Mouse (Mus musculus): ENCODE measurements around the gene Actrt2.

Gene Actrt2

DNA sequence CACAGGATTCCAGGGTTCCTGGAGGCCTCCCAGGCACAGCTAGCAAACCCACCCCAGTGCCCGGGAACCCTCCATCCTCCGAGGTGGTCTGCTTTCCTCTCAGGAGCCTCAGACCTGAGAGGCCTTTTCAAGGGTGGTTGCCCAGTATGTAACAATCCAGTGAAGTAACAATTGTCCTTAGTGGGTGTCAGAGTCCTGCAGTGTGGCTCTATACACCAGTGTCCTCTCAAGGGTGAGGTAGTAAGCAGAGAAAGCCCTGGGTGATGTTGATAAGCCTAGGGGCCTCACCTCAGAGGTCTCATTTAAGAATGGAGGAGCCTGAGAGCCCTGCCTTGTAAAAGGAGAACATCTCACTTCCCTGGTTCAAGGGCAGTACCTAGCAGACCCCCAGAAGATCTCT, at the start of gene Actrt2:
TSS of gene Actrt2 (minus strand) at position 101 of the 400 bp plus-strand sequence.
- no peak for DNase-seq (ENCODE audit: extremely low read depth, low read depth)

DNA sequence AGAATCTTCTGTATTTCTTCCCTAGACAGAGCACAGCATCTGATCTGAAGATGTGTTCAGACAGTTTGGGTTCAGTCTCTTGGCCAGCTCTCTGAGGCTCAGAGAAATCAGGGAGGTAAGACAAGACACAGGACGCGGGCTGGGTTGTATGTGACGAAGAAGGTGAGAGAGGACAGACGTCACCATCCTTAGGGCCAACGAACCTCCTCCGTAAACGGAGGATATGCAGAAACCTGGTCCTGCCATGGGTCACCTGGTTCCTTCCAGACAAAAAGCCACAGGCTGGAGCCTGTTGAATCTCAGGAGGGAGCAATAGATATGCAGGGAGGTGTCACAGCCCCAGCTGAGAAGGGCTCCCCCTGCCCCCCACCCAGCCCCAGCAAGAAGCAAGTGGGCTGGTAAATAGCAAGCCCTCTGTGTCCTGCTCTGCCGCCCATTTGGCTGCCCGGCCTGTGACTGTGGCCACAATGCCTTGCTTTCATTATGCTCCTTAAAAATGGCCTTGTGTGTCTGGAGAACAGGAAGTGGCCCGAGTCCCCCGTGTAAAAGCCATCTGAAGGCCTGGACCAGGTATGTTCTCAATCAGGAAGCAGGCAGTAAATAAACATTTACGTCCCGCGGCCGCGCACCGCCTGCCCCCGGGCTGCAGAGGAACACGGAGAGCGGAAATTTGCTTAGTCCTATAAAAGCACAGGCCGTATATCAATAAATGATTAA, 41.9 kb upstream of the Actrt2 start:
- DNase-seq (ENCODE audit: extremely low read depth, low read depth) = no peak

DNA sequence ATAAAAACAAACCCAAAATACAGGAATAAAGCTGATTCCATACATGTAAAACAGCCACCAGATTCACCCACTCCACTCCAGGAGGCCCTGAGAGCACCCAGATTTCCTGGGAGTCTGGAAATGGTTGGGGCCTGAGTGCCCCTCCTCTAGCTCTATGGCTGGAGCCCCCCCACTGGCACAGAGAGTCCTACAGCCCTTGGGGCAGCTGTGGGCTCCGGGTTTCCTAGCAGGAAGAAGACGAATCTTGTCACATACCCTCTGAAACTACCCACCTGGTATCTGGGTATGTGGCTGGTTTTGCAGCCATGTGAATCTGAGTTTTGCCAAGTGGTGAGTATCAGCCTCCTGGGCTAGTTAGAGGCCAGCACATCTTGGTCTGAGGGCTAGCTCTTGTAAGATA, 41.1 kb upstream of the Actrt2 start:
- DNase-seq (ENCODE audit: extremely low read depth, low read depth) = no peak

DNA sequence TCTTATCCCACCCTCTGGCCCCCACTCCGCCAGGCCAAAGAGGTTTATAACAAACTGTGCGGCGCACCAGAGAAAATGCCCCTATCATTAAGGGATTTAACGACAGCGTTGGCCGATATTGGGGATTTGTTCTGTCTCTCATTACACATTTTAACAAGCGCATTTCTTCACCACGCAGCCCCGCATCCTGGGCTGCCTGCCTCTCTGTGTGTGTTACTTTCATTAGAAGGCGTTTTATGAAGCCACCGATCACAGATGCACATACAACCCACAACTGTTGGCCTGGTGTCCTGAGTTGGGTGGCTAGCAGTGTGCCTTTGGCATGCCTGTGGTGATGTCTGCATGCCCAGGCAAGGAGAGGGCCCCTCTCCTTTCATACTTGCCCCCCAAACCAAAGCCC, 40.6 kb upstream of the Actrt2 start:
- DNase-seq (ENCODE audit: extremely low read depth, low read depth) = no peak

DNA sequence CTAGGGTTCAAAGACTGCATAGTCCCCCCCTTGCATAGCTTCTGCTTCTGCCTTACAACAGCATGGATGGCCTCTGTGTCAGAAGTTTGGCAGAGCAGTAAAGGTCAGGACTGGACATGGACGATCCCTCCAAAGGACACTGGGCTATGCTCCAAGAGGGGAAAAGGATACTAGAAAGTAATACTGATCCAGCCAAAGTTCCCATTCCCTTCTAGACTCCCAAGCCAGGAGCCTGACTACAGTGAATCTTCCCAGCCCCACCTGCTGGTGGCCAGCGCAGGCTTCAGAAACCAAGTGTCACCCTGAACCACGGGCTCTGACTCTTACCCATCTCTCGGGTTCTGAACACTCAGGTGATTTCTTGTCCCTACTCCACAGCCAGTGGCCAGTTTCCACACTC, 39.9 kb upstream of the Actrt2 start:
- no peak for DNase-seq (ENCODE audit: extremely low read depth, low read depth)

DNA sequence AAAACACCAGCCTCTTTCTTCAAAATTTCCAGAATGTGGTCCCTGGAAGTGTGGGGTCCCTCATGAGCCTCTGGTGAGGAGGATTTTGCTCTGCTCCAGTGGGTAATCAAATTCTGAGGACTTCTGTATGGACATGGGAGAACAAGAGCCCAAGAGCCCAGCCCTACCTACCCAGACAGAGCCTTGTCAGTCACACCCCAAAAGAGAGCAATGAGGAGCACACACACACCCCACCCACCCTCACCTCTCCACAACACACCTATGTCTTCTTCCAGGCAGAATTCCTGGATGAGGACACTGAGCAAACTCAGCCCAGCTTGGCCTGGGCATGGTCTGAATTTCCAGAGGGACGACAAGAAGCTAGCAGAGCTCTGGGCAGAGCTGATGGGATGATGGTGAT, 38.8 kb upstream of the Actrt2 start:
- DNase-seq (ENCODE audit: extremely low read depth, low read depth) = no peak

DNA sequence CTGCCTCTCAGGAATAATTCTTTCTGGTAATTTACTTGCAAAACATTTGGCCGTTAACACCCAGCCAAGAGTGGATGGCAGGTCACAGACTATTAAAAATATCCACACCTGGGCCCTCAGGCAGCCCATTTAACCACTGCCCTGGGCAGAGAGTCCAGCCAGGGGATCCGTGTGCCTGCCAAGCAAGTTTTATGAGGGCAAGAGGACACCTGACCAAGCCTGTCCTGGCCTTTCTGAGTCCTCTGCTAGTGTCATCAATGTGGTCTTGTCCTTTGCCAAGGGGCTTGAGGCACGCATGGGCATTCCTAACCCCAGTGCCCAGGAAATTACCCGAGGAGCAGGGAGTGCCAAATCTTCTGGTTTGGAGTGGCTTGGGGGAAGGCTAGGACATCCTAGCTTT, 38.0 kb upstream of the Actrt2 start:
- no peak for DNase-seq (ENCODE audit: extremely low read depth, low read depth)

DNA sequence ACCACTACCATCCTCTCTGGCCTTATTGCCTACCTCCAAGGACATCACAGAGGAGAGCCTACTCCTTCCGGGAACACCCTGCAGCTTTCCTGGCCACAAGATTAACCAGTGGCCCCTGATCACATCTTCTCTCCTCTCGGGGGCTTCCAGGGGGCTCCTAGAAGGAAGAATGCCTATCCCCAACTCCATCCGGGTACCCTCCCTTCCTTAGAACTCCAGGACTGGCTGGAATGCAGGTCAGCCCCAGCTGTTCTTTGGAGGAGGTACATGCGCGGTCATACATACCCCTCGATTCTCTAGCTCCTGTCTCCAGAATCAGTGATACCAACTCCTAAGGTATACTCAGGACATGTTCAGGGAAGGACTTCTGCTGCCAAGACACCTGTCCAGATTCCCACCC, 37.4 kb upstream of the Actrt2 start:
- DNase-seq (ENCODE audit: extremely low read depth, low read depth) = no peak

DNA sequence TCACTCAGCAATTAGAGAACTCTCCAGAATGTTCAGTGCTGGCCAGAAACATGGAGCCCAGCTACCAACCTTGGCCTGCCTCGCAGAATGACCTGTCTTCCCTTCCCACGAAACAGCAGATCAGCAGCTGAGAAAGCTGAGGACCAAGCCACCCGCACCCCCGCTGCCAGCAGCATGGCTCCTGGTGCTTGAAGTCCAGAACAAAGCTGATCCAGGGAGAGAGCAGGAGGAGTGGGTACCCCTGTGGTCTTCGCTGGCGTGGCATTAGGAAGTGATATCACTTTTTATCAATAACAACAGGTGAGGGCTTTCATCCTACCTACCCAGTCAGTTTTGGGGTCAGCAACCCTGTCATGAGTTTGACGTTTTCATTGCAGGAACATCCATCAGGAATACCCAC, 36.9 kb upstream of the Actrt2 start:
- DNase-seq (ENCODE audit: extremely low read depth, low read depth) = no peak

DNA sequence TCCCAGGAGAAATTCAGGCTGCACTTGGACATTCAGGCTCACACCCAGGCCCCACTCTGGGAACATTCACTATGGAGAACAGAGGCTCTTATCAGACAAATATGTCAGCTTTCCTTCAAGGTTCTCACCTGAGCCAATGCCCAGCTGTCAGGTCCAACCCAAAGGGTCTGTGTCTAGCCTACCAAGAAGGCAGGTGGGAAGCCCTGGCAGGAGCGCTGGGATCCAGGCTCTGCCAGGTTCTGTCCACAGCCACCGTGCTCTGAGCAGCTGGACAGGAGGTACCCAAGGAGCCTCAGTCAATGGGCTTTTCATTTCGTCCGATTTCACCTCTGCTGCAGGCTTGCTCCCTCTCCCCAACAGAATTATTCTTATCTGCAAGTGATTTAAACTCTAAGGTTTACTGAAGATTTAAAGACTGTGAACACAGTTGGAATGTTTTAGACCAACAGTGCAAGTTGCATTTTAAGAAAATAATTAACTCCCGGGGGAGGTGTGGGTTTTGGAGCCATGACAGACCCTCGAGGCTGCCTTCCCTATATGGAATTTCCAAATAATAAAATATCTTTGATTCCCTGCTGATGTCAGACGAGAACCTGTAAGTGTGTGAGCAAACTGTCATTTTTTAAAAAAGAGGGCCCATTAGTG, 35.9 kb upstream of the Actrt2 start:
- DNase-seq (ENCODE audit: extremely low read depth, low read depth) = no peak

DNA sequence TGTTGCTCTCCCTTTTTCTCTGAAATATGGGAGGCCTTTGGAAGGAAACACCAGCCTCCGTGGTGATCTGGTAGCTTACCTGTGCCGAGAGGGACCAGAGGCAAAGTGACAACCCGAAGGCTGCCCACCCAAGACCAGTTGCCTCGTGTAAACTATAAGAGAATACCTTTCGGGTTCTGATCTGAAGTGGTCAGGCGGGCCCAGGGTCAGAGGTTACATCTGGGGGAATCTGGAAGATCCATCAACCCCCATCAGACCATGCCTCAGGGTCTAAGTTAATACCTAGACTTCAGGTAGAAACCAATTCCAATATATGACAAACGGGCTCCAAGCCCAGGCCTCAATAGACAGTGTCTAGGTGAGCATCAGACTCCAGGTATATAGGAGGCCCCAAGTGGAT, 35.3 kb upstream of the Actrt2 start:
- DNase-seq (ENCODE audit: extremely low read depth, low read depth) = no peak

DNA sequence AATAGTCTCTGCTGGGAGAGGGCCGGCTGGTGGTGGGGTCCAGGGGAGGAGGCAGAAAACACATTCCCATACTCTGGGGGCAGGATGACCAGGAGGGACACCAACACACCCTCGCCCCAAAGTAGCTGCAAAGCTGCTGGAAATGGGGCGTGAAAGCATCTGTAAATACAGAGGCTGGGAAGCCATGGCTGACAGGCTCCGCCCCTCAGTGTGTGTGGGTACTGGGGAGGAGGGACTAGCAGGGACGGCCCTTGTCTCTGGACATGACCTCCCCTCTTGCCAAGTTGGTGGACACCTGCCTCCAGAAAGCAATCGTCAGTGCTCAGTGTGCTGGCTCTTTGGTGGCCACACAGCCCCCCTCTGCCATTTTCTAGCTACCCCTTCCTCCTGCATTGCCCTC, 34.5 kb upstream of the Actrt2 start:
- no peak for DNase-seq (ENCODE audit: extremely low read depth, low read depth)

DNA sequence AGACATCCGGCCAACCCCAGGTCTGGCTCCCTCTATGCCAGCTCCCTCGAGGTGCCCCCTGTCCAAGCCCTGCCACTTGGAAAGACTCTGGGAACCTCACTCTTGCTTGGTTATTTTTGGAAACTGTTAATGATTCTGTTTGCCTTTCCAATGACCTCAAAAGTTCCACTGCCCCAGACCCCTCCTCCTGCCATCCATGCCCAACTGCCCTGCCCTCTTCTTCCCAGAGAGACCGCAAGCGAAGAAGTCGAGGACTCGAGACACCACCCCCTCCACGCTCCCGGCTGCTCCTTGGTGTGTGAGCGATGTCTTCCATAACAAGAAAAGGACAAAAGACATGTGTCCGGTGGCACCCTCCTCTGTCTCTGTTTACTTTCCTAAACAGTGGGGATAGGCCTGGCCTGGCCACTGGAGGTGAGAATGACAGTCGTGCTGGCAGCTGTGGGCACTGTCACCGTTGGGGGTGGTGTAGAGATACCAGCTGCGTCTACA, 33.3 kb upstream of the Actrt2 start:
- DNase-seq (ENCODE audit: extremely low read depth, low read depth) = no peak

DNA sequence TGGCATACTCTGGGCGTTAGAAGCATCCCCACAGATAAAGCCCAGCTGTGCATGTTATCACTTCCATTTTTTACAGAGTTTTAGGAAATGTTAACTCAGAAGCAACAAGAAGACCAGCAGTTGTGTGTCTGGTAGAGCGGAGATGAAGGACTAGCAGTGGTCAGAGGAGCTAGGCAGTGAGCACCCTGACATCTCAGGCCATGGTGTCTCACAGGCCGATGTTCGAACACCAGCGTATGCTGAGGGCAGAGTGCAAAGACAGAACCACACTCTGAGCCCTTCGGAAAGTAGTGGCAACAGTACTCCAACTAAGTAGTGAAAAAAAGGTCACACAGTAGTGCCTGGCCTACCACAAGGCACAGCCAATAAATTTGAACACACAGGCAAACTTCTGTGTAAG, 32.8 kb upstream of the Actrt2 start:
- DNase-seq (ENCODE audit: extremely low read depth, low read depth) = no peak

DNA sequence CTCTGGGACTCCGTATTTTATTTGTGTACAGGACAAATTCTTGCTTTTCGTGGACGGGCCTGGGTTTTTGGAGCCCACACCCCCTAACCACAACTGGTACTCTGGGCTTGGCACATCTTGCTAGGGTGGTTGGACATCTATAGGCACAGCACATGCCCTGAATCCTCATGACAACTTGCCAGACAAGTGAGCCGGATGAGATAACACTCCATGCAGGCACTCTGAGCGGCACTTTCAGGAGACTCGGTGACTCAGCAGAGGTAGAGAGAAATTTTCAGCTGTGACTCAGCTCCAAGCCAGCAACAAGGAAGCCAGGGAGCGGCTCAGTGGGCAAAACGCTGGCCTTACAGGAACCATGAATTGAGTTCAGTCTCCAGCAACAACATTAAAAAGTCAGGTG, 31.6 kb upstream of the Actrt2 start:
- DNase-seq (ENCODE audit: extremely low read depth, low read depth) = no peak

DNA sequence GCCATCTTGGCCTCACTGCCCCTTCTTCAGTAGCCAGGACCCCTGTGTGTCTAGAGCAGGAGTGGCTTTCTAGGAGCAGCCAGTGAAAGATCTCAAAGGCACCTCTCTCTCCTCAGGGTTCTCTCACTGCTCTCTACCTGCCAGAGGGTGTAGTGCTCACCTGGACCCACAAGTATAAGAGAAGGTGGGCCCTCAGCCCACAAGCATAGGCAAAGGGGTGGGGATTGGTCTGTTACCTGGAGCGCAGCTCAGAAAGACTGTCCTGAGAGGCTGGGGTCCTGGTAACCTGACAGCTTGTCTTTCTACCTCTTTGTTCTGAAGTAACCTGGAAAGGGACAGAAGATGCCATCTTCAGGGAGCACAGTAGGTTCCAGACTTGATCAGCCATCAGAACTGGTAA, 31.0 kb upstream of the Actrt2 start:
- DNase-seq (ENCODE audit: extremely low read depth, low read depth) = no peak

DNA sequence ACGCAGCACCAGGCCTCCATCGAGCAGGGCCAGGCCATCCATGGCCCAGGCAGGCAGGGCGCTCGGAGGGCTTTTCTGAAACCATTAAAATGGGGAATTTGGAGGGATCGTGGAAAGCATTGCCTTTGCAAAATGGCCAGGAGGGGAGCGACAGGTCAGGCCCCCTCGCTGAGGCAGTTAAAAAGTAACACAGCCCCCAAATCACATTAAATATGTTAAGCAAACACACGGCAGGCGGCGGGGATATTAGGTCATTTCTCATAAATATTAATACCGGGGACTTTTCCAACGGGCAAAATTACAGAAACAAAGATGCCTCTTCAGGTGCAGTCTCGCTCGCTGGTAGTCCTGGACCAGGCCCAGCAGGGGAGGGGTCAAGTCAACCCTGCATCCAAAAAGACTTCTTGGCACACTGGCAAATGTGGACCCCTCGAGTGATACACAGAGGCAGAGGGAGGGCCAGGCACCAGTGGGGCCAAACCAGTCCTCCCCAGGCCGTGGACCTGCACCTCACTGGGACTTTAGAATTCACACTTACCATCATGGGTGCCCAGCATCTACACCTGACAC, 30.4 kb upstream of the Actrt2 start:
- DNase-seq (ENCODE audit: extremely low read depth, low read depth) = no peak

DNA sequence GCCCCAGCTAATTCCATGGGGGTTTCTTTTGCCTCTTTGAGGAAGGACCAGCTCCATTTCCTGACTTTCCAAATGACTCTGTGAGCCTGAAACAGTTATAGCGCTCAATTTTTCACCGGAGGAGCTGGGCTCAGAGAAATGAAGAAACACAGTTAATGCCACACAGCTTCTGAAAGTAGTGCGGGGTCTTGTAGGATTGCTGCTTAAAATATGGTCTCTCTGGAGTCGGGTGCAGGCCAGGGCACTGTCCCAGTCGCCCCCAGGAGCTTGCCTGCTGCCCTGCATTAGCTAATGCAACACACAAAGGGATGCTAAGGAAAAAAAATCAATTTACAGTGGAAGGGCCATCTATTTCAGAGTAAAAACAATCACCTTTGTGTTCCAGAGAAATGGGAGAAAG, 29.8 kb upstream of the Actrt2 start:
- no peak for DNase-seq (ENCODE audit: extremely low read depth, low read depth)

DNA sequence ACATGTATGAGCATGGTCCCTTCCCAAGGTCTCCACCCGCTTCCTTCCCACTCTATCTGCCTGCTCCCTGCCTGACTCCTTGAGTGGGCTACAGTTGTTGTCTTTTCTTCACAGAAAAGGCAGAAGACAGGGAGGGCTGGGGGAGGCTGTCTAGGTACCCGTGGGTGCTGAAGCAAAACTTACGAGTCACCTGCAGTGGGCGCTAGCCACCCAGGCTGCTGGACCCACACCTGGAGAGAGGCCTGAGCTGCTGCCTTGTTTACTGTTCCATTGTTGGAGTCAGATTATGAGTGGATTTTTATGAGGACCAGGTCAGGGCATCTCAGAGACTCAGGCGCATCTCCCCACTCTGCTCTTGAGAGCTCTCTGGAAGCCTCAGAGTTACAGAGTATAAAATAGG, 28.9 kb upstream of the Actrt2 start:
- no peak for DNase-seq (ENCODE audit: extremely low read depth, low read depth)

DNA sequence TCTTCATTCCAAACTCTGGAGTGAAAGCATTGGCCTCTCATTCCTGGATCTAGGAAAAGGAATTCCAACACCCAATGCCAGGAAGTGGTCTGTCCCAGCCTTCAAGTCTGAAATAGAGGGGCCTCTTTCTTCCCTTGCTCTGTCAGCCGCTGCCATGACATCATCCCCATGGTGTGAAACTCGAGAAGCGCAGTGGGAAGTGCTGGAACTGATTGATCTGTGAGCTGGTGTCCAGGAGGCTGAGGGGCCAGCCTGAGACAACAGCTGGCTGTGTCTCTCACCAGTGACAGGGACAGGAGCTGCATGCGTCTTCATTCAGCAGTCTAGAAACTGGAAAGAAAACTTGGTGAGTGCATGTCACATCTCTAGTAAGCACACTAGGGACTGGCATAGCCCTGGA, 28.5 kb upstream of the Actrt2 start:
- DNase-seq (ENCODE audit: extremely low read depth, low read depth) = no peak

DNA sequence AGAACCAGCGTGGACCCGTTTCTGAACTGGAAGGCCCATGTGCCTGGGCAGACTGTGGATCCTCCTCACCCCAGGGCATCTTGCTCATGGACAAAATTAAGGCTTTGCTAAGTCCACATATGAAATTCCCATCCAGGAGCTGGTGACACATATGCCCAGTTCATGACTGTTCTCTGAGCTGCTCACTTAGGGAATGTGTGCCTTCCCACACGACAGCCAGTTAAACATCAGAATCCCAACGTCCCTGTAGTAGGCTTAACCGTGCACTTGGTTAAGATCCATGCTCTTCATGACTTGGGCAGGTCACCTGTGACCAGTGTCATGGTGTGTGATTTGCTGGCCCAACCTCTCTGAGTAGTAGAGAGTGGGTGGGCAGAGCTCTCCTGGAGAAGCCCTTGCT, 26.7 kb upstream of the Actrt2 start:
- DNase-seq (ENCODE audit: extremely low read depth, low read depth) = no peak

DNA sequence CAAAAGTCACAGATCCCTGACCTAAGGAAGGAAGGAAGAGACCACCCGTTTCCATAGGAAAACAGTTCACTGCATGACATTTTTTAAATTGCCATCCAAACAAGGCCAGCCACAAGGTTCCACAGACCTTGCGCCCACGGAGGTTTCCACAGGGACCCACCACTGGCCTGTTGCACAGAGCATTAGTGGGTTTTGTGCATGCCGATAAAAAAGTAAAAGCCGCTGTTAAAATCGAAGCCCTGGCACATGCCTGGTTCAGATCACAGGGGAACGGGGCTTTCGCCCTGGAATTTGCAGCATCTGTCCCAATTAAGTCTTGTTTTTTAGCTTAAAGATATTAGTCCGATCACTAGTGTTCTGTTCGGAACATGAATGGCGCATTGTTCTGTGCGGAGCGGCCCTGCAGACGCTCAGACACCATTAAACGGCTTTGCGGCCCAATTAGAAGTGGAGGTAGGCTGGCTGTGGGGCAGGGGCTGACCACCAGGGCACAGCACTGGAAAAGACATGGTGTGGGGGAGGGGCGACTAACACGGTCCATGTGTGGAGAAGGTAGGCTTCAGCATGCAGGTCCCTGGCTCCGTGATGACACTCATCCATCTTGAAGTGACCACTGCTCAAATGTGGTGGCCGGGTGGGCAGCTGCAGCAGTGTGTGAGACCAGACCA, 25.8 kb upstream of the Actrt2 start:
- DNase-seq (ENCODE audit: extremely low read depth, low read depth) = no peak

Measured in MEL-GATA-1-ER (cell line).